Mouse (Mus musculus): ENCODE data around the gene Chst5. TPM values are rescaled to one million over a fixed set of nuclear protein-coding genes. Genes with fewer than 3 reads are reported as not detected.
"Not testable (repeated sequence)": the region's sequence is repeated elsewhere in the genome, so short reads cannot be mapped to it uniquely, and the experiment has no call there.

Chst5 gene
- polyA plus RNA-seq, 1 experiment, result 0.70 TPM

- TF ChIP-seq POLR2A (IDR thresholded peaks at IDR 0.05; ENCODE audit: borderline replicate concordance, control insufficient read depth, low read depth, low read length) (no peak), CTCF (IDR thresholded peaks at IDR 0.05; ENCODE audit: control insufficient read depth, insufficient read depth, low read length) (no peak)
- 65% methylated on average over 2 of the region's 2 CpGs for WGBS
- no peak overlapping the region for H3K27ac ChIP-seq (ENCODE audit: control insufficient read depth, insufficient read depth, low read depth, low read length, poor library complexity)
- no peak overlapping the region for H3K4me3 ChIP-seq (replicated peaks; ENCODE audit: control insufficient read depth, low read depth, low read length)
- no peaks in the 10 kb centered on the region; the same call in 1 of the 2 replicates for H3K4me1 ChIP-seq (ENCODE audit: control insufficient read depth, insufficient read depth, low read length)
These were observed 36.9 kb upstream of the Chst5 start for GRCm38 (mm10) chr8:111947144-111947543.

- Histone ChIP-seq H3K4me1 (ENCODE audit: control insufficient read depth, insufficient read depth, low read length) (peaks cover 2% of the 10 kb centered on the region), H3K4me3 (replicated peaks; ENCODE audit: control insufficient read depth, low read depth, low read length) (no peak overlapping the region), H3K27ac (ENCODE audit: control insufficient read depth, insufficient read depth, low read depth, low read length, poor library complexity) (no peak overlapping the region)
- no peak for TF ChIP-seq POLR2A (IDR thresholded peaks at IDR 0.05; ENCODE audit: borderline replicate concordance, control insufficient read depth, low read depth, low read length)
- TF ChIP-seq CTCF (IDR thresholded peaks at IDR 0.05; ENCODE audit: control insufficient read depth, insufficient read depth, low read length), result no peak
- WGBS, result 87% methylated on average over 2 of the region's 2 CpGs
These were observed 33.3 kb upstream of the Chst5 start for GRCm38 (mm10) chr8:111943544-111943943.

GRCm38 (mm10) chr8:111941101-111941454 lies 30.8 kb upstream of the Chst5 start:
- peak overlapping the region; percentile 97 for H3K4me3 ChIP-seq (replicated peaks; ENCODE audit: control insufficient read depth, low read depth, low read length)
- WGBS, result 1% methylated on average over 23 of the region's 23 CpGs
- H3K4me1 ChIP-seq (ENCODE audit: control insufficient read depth, insufficient read depth, low read length), result peaks cover 2% of the 10 kb centered on the region
- H3K27ac ChIP-seq (ENCODE audit: control insufficient read depth, insufficient read depth, low read depth, low read length, poor library complexity), result peak overlapping the region; percentile 85
- TF ChIP-seq POLR2A (IDR thresholded peaks at IDR 0.05; ENCODE audit: borderline replicate concordance, control insufficient read depth, low read depth, low read length) (no peak), CTCF (IDR thresholded peaks at IDR 0.05; ENCODE audit: control insufficient read depth, insufficient read depth, low read length) (no peak)

GRCm38 (mm10) chr8:111940171-111941100 lies 30.2 kb upstream of the Chst5 start, which contains the start of gene Gabarapl2:
Gabarapl2 (plus strand) TSS chr8:111940703.
- H3K4me3 ChIP-seq (replicated peaks; ENCODE audit: control insufficient read depth, low read depth, low read length), result peak within 1 kb of the TSS; percentile 97
- under 1% methylated on average over 65 of the region's 65 CpGs for WGBS
- H3K27ac ChIP-seq (ENCODE audit: control insufficient read depth, insufficient read depth, low read depth, low read length, poor library complexity), result peak within 1 kb of the TSS; percentile 85
- peaks cover 2% of the 10 kb centered on the region for H3K4me1 ChIP-seq (ENCODE audit: control insufficient read depth, insufficient read depth, low read length)
- TF ChIP-seq POLR2A (IDR thresholded peaks at IDR 0.05; ENCODE audit: borderline replicate concordance, control insufficient read depth, low read depth, low read length), result peak; percentile 54; the same call in 1 of the 2 replicates
- no peak for TF ChIP-seq CTCF (IDR thresholded peaks at IDR 0.05; ENCODE audit: control insufficient read depth, insufficient read depth, low read length)

- TF ChIP-seq POLR2A (IDR thresholded peaks at IDR 0.05; ENCODE audit: borderline replicate concordance, control insufficient read depth, low read depth, low read length) (peak; percentile 47; the same call in 1 of the 2 replicates), CTCF (IDR thresholded peaks at IDR 0.05; ENCODE audit: control insufficient read depth, insufficient read depth, low read length) (no peak)
- 7% methylated on average over 10 of the region's 10 CpGs for WGBS
- Histone ChIP-seq H3K4me1 (ENCODE audit: control insufficient read depth, insufficient read depth, low read length) (peaks cover 2% of the 10 kb centered on the region), H3K27ac (ENCODE audit: control insufficient read depth, insufficient read depth, low read depth, low read length, poor library complexity) (no peak overlapping the region), H3K4me3 (replicated peaks; ENCODE audit: control insufficient read depth, low read depth, low read length) (peak overlapping the region; percentile 42)
These were observed 29.4 kb upstream of the Chst5 start for GRCm38 (mm10) chr8:111939516-111940142.

GRCm38 (mm10) chr8:111938076-111938985 lies 28.1 kb upstream of the Chst5 start:
- H3K27ac ChIP-seq (ENCODE audit: control insufficient read depth, insufficient read depth, low read depth, low read length, poor library complexity), result not testable (repeated sequence)

GRCm38 (mm10) chr8:111937184-111937583 lies 26.9 kb upstream of the Chst5 start:
- 59% methylated on average over 3 of the region's 3 CpGs for WGBS
- peaks cover 2% of the 10 kb centered on the region for H3K4me1 ChIP-seq (ENCODE audit: control insufficient read depth, insufficient read depth, low read length)
- no peak overlapping the region for H3K4me3 ChIP-seq (replicated peaks; ENCODE audit: control insufficient read depth, low read depth, low read length)
- H3K27ac ChIP-seq (ENCODE audit: control insufficient read depth, insufficient read depth, low read depth, low read length, poor library complexity), result no peak overlapping the region
- TF ChIP-seq POLR2A (IDR thresholded peaks at IDR 0.05; ENCODE audit: borderline replicate concordance, control insufficient read depth, low read depth, low read length), result no peak
- TF ChIP-seq CTCF (IDR thresholded peaks at IDR 0.05; ENCODE audit: control insufficient read depth, insufficient read depth, low read length), result no peak

More at GRCm38 (mm10) chr8:111938076-111938985, 28.1 kb upstream of the Chst5 start:
- H3K4me3 ChIP-seq (replicated peaks; ENCODE audit: control insufficient read depth, low read depth, low read length); H3K4me1 ChIP-seq (ENCODE audit: control insufficient read depth, insufficient read depth, low read length): not testable (repeated sequence)
- whole genome bisulfite sequencing, result 83% methylated on average over 9 of the region's 9 CpGs
